Mouse (Mus musculus) ES-CJ7 (cell line): ENCODE data around the gene Setd2.

Experiments
- DNase-seq: peaks from one replicate; pipeline ENCODE4 v3.0.0; 2011; ENCODE audit warnings: low read depth, low spot score

Setd2 gene

GRCm38 (mm10) chr9:110654726-110655650, 122.6 kb downstream of the Setd2 start:
- DNase-seq = no peak

DNA sequence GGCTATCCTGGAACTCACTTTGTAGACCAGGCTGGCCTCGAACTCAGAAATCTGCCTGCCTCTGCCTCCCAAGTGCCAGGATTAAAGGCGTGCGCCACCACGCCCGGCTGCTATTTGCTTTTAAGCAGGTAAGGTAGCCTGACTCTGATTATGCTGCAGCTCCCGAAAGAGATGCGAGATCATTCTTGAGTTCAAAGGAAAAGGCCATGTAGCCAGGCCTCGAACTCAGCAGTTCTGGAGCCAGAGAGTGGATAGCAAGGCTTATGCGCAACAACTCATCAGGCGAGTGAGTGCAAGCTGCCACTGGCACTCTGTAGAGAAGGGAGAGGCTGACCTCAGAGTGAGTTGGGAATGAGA, 123.2 kb downstream of the Setd2 start:
- DNase-seq = no peak

DNA sequence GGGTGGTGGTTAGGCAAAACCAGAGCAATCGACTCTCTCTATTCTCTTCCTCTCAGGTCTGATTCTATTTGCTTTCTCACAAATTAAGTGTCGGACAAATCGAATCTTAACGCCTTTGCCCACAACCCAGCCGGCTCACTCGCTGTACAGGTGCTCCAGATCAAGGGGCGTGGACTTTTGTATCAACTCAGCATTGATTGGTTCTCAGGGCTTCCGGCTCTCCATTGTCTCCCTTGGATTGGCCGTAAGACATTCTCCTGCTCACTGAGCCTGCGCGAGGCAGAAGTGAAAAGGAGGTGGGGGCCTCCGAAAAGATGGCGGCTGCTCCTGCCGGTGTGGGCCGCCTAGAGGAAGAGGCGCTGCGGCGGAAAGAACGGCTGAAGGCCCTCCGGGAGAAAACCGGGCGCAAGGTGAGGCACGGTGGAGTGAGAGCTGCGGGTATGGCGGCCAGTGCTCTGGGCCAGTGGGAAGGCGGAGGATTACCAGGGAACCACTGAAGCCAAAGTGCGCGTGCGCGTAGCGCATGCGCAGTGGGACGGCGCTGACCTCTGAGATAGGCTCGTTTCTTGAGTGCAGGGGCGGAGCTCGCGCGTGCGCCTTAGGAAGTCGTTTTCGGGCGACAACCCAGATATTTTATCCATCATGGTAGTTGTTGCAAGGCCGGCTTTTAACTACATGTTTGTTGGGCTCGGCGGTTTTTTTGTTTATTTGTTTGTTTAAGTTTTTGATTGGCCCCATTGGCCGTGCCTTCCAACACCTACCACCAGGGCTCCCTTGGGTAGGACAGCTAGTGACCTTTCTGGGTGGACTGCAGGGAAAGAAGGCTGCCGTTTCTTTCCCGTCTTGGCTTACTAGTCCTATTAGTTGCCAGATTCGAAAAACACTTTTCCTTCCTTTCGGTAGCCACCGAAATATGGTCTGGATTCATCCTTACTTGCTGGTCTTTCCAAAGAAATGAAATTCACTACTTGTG, 124.1 kb downstream of the Setd2 start, which contains the start of gene Ccdc12:
TSS of gene Ccdc12 (plus strand) at position 255 of the 973 bp plus-strand sequence.
- peak; percentile 99 for DNase-seq

- DNase-seq = no peak
Observed at GRCm38 (mm10) chr9:110657474-110658078, 125.2 kb downstream of the Setd2 start.

GRCm38 (mm10) chr9:110659521-110659920, 127.1 kb downstream of the Setd2 start:
- no peak for DNase-seq

DNA sequence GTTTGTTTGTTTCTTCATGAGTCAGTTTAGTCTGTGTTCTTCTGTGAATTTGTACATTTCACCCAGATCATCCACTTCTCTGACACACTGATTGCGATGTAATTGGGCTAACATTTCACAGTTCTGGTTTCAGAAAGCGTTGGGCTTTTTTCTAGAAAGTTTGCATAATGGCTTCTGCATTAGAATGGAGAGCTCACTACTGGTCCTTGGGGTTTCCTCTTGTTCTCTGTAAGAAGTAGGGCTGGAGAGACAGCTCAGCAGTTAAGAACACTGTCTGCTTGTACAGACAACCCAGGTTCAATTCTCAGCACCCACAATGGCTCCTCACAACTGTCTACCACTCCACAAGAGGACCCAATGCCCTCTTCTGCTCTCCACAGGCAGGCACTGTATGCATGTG, 127.8 kb downstream of the Setd2 start:
- DNase-seq = no peak

GRCm38 (mm10) chr9:110660856-110661612, 128.6 kb downstream of the Setd2 start:
- no peak for DNase-seq

DNA sequence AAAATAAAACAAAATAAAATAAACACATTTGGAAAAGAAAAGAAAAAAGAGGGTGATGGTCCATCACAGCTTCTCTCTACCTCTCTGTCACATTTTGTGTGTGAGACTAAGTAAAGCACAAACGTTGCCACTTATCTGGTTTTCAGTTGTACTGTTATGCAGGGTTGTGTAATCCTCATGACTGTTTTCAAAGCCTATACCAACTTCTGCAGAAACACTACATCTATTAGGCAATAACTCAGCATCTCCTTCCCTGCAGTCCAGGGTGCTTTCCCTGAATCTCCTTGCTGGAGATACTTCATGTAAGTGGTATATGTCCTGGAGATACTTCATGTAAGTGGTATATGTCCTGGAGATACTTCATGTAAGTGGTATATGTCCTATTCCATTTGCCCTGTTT, 130.4 kb downstream of the Setd2 start:
- no peak for DNase-seq

- no peak for DNase-seq
Observed at GRCm38 (mm10) chr9:110665912-110666311, 133.5 kb downstream of the Setd2 start.

GRCm38 (mm10) chr9:110666374-110666773, 134.0 kb downstream of the Setd2 start:
- peak; percentile 59 for DNase-seq

DNA sequence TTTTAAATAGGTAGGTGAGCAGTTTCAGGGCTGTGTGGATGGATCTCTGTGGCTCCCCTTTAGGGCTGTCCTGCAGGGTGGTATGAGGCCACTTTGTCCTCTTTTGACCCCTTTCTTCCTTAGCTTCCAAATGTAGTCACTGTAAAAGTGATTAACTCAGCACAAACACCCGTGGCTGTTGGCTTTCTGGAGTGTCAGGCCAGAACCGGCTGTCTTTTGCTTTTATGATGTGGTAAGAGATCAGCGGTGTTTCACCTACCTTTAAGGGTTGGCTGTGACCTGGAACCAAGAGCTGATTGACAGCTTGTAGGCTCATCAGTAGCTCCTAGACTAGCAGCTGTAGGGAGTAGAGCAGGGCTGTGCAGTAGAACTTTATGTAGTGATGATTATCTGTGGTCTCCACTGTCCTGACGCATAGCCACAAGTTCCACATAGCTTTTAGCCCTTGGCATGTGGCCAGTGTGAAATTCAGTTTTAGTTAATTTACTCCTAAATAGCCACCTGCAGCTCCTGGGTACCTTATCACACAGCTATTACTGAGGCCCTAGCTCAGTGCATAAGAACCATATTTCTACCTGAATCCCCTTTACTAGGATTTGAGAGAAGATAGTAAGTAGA, 134.9 kb downstream of the Setd2 start:
- no peak for DNase-seq
